Mouse (Mus musculus) adrenal gland, postnatal 25 days (tissue): ENCODE measurements at regions not wholly inside any gene's neighbourhood (a gene's known extent, or its start where the extent isn't known, plus 50 kb on each side); places are given as distances from the start of the nearest gene placed in this dataset.

Source experiments
- DNase-seq: peaks from one replicate; pipeline ENCODE4 v3.0.0; 2021; ENCODE audit warnings: mixed read lengths

- no peak for DNase-seq
These were observed 118.9 kb upstream of the 1700064H15Rik start for GRCm38 (mm10) chr3:19747361-19747760.

DNA sequence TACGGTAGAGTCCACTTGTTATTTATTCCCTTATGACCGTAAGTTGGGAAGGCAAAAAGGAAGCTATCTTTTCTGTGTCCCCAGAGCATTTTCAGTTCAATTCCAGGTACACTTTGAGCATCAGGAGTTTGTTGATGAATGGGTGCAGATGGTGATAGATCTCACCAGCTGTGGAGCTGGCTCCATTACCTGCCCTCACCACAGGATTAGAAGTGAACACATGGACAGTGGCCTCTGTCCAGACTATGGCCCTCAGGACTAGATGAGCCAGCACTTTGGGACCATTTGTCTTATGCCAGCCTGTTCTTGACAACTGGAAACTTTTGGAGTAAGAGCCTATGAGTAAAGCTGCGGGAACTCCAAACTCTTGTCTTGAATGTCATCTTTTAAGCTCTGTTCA, 123.5 kb upstream of the 1700064H15Rik start:
- DNase-seq = no peak

- DNase-seq = no peak
These were observed 125.5 kb upstream of the 1700064H15Rik start for GRCm38 (mm10) chr3:19754011-19754410.

DNA sequence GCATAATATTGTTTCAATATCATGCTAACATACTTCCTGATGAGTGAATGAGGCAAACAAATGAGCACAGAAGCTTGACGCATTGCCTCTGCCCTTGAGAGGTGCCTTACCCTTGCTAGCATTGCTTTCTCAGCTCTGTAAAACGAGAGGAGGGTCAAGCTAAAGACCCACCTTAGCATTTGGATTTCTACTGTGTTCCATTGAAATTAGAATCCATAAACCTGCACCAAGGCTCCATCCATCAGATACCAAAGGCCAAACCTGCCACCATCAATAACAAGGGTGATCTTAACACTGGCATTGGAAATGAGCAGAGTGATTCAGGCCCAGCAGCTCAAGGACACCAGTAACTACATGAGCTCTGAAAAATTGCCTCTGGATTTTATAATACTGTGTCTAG, 126.2 kb upstream of the 1700064H15Rik start:
- no peak for DNase-seq

DNA sequence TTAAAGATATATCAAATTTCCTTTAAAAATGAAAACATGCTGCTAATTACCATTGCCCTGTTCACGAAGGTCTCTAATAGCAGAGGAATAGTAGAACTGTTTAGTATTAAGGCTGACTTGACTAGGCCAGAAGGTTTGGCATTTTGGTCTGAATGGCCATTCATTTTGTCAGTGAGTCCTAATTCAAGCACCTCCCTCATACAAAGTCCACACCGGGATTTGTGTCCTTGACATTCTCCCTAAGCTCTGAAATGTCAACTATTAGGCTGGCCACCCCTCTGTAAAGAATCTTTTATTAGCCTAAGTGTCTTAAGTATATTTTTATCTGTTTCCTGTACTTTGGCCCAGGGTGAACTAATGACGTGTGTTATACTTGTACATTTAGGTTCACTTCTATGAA, 126.7 kb upstream of the 1700064H15Rik start:
- no peak for DNase-seq

GRCm38 (mm10) chr3:19798543-19799106, 158.2 kb upstream of the Cp start:
- no peak for DNase-seq

DNA sequence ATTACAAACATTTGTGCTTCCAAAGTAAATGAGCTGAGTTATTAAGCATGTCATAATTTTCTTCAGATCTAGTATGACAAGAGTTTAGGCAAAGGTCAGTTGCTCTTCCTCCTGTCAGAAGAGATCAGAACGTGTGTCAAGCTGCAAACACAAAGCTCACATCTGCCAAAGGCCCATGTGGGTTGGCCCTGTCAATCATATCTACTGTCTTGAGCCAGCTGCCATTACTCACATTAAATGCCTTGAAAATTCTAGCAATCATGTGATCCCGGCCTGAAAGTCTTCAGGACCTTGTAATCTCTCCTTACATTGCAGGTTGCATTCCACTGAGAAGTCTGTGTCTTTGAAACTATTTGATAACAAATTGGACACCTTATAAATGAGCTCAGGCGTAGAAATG, 146.8 kb upstream of the Cp start:
- no peak for DNase-seq

- no peak for DNase-seq
These were observed 131.9 kb upstream of the Cp start for GRCm38 (mm10) chr3:19824904-19825303.

- no peak for DNase-seq
These were observed 128.2 kb upstream of the Cp start for GRCm38 (mm10) chr3:19828518-19829246.

DNA sequence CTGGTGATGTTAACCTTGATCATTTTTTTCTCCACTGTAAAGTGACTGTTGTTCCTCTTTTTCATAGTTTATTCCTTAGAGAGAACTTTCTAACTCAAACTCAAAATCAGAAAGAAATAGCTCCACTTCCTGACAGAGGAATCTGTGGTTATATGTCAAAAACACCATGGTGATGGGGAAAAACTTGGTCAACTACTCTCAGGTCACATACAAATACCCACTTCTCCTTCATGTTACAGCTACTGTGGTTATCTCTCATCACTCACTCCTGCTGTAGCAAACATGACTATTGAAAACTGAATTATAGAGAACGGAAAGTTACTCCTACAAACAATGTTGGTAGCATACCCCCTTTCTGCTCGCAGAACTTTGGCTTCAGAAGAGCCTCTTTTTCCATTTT, 127.1 kb upstream of the Cp start:
- no peak for DNase-seq

DNA sequence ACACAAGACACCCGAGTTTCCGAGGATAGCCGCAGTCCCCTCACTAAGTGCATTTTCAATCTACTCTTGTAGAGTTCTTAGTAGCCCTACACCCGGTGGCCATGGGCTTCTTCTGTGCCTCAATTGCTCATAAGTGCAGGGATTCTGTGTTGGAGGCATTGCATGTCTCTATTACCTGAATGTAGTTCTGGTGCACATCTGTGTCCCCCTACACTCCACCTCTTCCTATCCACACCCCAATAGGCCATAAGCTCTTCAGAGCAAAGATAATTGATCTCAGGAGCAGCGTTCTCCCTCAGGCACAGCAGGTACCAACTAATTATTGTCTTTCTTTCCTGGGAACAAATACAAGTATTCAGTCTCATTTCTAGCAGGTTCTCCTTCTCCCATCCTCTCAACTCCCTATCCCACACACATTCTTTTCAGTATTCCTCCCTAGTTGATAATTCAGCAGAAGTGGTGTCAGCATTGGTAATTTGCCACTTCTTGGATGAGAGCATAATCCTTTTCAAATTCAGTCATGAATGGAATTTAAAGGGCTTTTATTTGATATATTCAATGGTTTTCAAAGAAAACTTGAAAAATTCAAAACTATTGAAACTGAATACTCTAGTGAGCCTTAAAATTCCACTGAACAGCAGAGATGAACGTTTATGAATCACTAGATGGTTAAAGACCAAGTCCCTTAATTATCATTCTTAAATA, 108.7 kb upstream of the Cp start:
- no peak for DNase-seq

DNA sequence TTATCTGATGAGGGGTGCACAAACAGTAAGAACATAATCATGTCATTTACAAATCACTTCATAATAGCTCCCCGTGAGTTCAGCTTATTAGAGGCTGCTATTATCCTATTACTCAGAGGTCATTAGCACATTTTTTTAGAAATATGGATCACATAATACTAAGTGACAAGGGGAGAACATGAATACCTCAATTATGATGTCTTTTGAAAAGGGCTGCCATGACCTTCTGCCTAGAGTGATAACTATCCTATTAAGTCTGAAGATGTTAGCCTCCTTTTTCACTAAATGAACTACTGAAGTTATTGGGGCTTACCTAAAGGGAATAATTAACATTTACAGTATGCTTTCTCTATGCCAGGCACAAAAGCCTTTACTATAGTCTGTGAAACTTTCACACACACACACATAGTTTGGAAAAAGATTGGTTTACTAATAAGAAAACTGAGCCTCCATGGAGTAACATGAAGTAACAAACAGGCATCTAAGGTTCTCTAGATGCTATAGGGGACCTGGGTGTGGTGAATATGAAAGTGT, 108.1 kb upstream of the Cp start:
- DNase-seq = no peak

- DNase-seq = no peak
These were observed 74.2 kb upstream of the Cp start for GRCm38 (mm10) chr3:19882623-19883022.

- no peak for DNase-seq
These were observed 68.4 kb upstream of the Cp start for GRCm38 (mm10) chr3:19888405-19888804.

GRCm38 (mm10) chr3:19894258-19894629, 62.6 kb upstream of the Cp start:
- DNase-seq = no peak

DNA sequence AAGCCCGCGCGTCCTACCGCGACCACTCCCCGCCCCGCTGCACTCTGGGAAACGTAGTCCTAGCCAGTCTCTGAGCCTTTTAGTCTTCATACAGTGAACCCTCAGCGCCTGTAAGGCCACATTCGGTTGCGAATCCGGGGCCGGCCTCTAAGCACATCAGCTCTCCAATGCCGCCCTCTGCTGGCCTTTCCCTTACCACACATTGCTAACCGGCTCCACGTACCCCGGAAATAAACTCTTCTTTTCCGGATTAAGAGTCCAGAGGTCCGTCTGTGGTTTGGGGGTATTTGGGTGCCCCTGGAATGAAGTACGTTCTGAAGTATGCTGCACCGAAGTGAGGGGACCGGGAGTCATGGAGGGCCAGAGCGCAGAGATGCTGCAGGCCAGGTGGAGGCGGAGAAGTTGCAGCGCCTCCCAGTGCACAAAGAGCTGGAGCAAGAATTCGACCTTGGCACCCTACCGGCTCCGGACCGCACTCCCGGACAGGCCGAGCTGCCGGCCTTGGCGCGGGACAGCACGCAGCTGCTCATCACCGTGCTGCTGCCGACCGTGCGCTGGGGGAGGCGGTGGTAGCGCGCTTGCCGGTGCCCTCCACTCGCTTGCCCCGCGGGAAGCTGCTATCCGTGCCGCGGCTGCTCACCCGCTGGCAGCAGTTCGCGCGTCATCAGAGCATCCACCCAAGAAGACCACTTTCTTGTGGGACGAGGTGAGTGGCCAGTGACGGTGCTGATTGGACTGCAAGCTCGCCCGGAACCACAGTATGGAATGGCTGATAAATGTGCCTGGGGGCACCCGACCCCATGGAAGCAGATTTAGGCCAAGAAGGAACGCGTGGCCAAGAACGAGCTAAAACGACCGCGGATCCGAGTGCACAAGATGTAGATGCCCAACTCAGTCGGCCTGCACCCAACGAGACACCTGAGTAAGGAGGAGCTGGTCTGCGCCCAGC, 62.0 kb upstream of the Cp start:
- DNase-seq = peak; percentile 95

DNA sequence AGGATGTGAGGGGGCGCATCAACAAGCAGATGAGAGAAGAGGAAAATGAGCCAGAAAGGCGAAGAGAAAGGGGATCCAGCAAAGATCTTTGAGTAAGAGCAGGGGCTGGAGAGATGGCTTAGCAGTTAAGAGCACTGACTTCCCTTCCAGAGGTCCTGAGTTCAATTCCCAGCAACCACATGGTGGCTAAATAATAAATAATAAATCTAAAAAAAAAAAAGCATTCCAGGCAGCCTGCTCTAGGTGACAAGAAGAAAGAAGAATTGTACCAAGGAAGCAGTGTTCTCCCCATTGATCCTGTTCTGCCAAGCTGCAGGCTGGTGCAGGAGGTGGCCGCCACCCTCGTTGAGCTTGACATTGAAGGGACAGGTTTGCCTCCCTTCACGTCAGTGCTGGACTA, 61.1 kb upstream of the Cp start:
- no peak for DNase-seq

- no peak for DNase-seq
These were observed 59.7 kb upstream of the Cp start for GRCm38 (mm10) chr3:19897140-19897539.

- no peak for DNase-seq
These were observed 54.6 kb upstream of the Cp start for GRCm38 (mm10) chr3:19902226-19902625.

DNA sequence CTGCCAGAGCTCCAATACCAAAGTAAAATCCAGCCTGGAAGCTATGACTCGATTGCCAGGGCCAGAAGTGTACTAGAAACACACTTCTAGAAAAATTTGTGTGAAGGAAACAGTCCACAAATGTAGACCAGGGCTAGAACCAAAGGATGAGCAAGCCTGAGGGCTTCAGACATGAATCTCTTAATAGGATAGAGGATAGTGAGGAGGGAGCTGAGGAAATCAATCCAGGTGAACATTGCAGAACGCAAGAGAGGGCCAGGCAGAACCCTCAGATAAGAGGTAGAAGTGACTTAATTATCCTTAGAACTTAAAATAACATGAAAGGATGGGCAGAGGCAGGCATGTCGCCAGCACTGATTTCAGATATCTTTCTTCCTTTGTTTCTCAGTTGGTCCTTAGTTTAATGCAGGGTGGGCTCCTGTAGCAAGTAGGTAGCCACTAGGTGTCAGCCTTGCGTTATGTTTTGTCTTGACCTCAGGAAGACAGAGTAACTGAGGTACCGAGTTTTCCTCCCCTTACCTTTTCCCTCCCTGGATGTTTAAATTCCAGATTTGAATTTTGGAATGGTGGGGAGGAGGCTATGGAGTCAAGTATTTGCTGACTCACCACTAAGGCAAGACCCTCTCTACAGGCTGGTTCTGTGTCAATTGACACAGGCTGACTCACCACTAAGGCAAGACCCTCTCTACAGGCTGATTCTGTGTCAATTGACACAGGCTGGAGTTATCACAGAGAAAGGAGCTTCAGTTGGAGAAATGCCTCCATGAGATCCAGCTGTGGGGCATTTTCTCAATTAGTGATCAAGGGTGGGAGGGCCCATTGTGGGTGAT, 52.2 kb upstream of the Cp start:
- DNase-seq = peak; percentile 10
